Mouse (Mus musculus) kidney, adult 11 months (tissue): Measurements from ENCODE around the gene Lemd1.
A peak's percentile ranks its signal among the peaks of the same experiment; 100 is the strongest.

Experiments used
- DNase-seq: peaks from one replicate; pipeline ENCODE4 v3.0.0; 2022

The Lemd1 gene

GRCm38 (mm10) chr1:132295506-132295905 lies 104.3 kb downstream of the Lemd1 start:
- DNase-seq: no peak

DNA sequence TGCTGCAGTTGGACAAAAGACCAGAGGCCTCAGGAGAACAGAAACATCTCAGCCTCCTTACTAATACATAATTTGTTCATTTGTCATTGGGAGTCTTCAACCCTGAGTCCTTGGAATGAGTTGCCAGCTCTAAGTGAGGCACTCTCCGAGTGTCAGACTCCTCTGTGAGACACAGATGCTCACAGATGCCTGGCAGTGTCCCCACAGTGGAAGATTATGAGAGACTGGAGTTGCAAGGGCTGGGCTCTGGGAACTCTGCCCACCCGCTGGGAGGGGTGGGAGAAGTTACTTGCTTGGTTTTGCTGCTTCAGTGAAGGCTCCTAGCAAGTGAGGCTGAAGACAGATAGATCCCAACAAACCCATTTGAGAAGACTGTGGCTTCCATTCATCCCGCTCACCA lies 104.8 kb downstream of the Lemd1 start:
- DNase-seq: no peak

- peak; percentile 65 for DNase-seq
Measured at GRCm38 (mm10) chr1:132298425-132298800, 107.2 kb downstream of the Lemd1 start, which contains the start of gene Klhdc8a. Gene Klhdc8a (plus strand): TSS chr1:132298626.

GRCm38 (mm10) chr1:132298801-132299464 lies 107.7 kb downstream of the Lemd1 start:
- DNase-seq: peak; percentile 59

GRCm38 (mm10) chr1:132299744-132300143 lies 108.5 kb downstream of the Lemd1 start:
- DNase-seq: no peak

DNA sequence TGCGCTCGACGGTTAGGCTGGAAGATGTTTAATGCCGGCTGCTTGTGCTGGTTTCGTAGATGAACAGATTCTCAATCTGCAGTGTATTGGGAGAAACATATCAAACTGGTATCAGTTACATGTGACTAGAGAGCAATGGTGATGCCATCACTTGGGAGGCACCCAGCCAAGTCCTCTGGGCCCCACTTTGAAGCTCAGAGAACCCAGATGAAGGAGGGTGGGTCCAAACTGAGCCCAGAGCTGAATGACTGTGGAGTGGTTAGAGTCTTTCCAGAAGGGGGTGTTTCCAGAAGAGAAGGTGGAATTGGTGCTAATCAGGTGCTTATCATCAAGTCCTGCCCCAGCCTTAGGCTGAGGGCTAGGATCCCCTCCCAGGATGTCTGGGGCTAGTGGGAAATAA lies 110.0 kb downstream of the Lemd1 start:
- no peak for DNase-seq

- peak; percentile 3 for DNase-seq
Measured at GRCm38 (mm10) chr1:132302341-132302866, 111.2 kb downstream of the Lemd1 start.

GRCm38 (mm10) chr1:132304618-132305214 lies 113.5 kb downstream of the Lemd1 start:
- peak; percentile 50 for DNase-seq

- peak; percentile 61 for DNase-seq
Measured at GRCm38 (mm10) chr1:132306160-132306559, 114.9 kb downstream of the Lemd1 start.

- no peak for DNase-seq
Measured at GRCm38 (mm10) chr1:132306808-132307207, 115.6 kb downstream of the Lemd1 start.

GRCm38 (mm10) chr1:132307962-132308361 lies 116.7 kb downstream of the Lemd1 start:
- no peak for DNase-seq

DNA sequence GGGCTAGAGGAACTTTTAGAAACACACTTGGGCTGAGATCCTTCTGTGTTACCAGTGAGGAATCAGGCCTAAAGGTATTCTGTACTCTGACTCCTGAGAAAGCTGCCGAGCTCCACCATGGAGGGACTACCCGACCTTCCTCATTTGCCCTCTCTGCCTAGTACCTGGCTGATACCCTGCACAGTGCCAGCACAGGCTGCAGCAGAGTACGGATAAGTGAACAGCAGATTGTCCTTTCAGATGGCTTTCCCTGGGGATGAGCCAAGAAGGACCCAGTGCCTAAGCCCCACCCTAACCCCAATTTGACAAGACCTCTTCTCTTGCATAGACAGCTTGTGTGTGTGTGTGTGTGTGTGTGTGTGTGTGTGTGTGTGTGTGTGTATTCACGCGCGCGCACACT lies 117.4 kb downstream of the Lemd1 start:
- no peak for DNase-seq
